Mouse (Mus musculus) B cell, adult 2 months (primary cell): ENCODE results near the gene Lrig2.

ENCODE experiments used
- DNase-seq, 2 experiments: peaks; one replicate each; pipeline ENCODE4 v3.0.0; 2022

The Lrig2 gene

GRCm38 (mm10) chr3:104511538-104512423, at the start of gene Lrig2:
Lrig2 (minus strand) TSS chr3:104511918.
- peak; percentile 99 for DNase-seq

- DNase-seq, result no peak
Observed at GRCm38 (mm10) chr3:104556624-104557023, 44.9 kb upstream of the Lrig2 start.

GRCm38 (mm10) chr3:104550594-104550993, 38.9 kb upstream of the Lrig2 start:
- no peak for DNase-seq

- no peak for DNase-seq
Observed at GRCm38 (mm10) chr3:104548367-104549087, 36.8 kb upstream of the Lrig2 start.

- no peak for DNase-seq
Observed at GRCm38 (mm10) chr3:104543825-104544224, 32.1 kb upstream of the Lrig2 start.

- DNase-seq, result no peak
Observed at GRCm38 (mm10) chr3:104542065-104542429, 30.3 kb upstream of the Lrig2 start.

GRCm38 (mm10) chr3:104541139-104542064, 29.7 kb upstream of the Lrig2 start:
- DNase-seq, result peak; percentile 33 to 45

- no peak for DNase-seq
Observed at GRCm38 (mm10) chr3:104540480-104541138, 28.9 kb upstream of the Lrig2 start.

GRCm38 (mm10) chr3:104533223-104533622, 21.5 kb upstream of the Lrig2 start:
- no peak for DNase-seq

GRCm38 (mm10) chr3:104526115-104526882, 14.6 kb upstream of the Lrig2 start:
- DNase-seq, result no peak

GRCm38 (mm10) chr3:104525516-104525915, 13.8 kb upstream of the Lrig2 start:
- no peak for DNase-seq

GRCm38 (mm10) chr3:104525029-104525428, 13.3 kb upstream of the Lrig2 start:
- DNase-seq, result no peak

- DNase-seq, result peak; percentile 41 to 50
Observed at GRCm38 (mm10) chr3:104523333-104523871, 11.7 kb upstream of the Lrig2 start.

GRCm38 (mm10) chr3:104521341-104521924, 9.7 kb upstream of the Lrig2 start:
- no peak for DNase-seq

GRCm38 (mm10) chr3:104520471-104520870, 8.8 kb upstream of the Lrig2 start:
- DNase-seq, result no peak

GRCm38 (mm10) chr3:104518931-104519330, 7.2 kb upstream of the Lrig2 start:
- no peak for DNase-seq

GRCm38 (mm10) chr3:104518411-104518810, 6.7 kb upstream of the Lrig2 start:
- DNase-seq, result peak; percentile 56 to 64

- peak; percentile 21 to 30 for DNase-seq
Observed at GRCm38 (mm10) chr3:104517161-104517560, 5.4 kb upstream of the Lrig2 start.

GRCm38 (mm10) chr3:104514510-104514909, 2.8 kb upstream of the Lrig2 start:
- no peak for DNase-seq

GRCm38 (mm10) chr3:104512424-104512748, 668 bp upstream of the Lrig2 start:
- DNase-seq, result no peak
